Mouse (Mus musculus) B cell, adult 62 days (primary cell): ENCODE data around the gene Adgrv1. TPM values are rescaled to one million over a fixed set of nuclear protein-coding genes. Genes with fewer than 3 reads are reported as not detected.

Experiments used
- total RNA-seq: library from RNA; stranded (reverse); gene quantifications from 4 replicates; pipeline ENCODE4 v1.2.4, GENCODE M21; 2023

Adgrv1 gene
- total RNA-seq, result not detected in 4 replicates

GRCm38 (mm10) chr13:81632720-81633415, at the start of gene Adgrv1:
Gene Adgrv1, minus strand, starts transcription at chr13:81633154.

GRCm38 (mm10) chr13:81657351-81658052, 24.5 kb upstream of the Adgrv1 start, which contains the start of gene Lysmd3:
Gene Lysmd3, plus strand, starts transcription at chr13:81657663.

Other genes starting within 250 kb of the Adgrv1 start
- gene Lysmd3, start 24.5 kb upstream of the Adgrv1 start, total RNA-seq, result 18.2 to 28.7 TPM (median 24.7 TPM) in 4 replicates
- gene Polr3g, start 77.9 kb upstream of the Adgrv1 start, total RNA-seq, result 7.5 to 14.7 TPM (median 9.6 TPM) in 4 replicates
- gene Mblac2, start 78.2 kb upstream of the Adgrv1 start, total RNA-seq, result 4.2 to 5.3 TPM (median 4.4 TPM) in 4 replicates
- 75.2 to 93.1 TPM (median 83.6 TPM) in 4 replicates for gene Cetn3, start 149.9 kb upstream of the Adgrv1 start, total RNA-seq